Mouse (Mus musculus): Measurements from ENCODE around the gene Gm13090.

GRCm38 (mm10) chr4:151043281-151043680 lies 46.1 kb upstream of the Gm13090 start:
- TF ChIP-seq GATA1 (IDR thresholded peaks at IDR 0.05; ENCODE audit: low read length), result no peak
- no peak for TF ChIP-seq TAL1 (IDR thresholded peaks at IDR 0.05; ENCODE audit: low read length)

Measured in erythroblast, embryonic 14.5 days (primary cell).